ENCODE assay signal across 13 mouse cellular contexts in genomic region chr12:84181999-84182398, GRCm38 (mm10). TPM values are rescaled to one million over a fixed set of nuclear protein-coding genes. Genes with fewer than 3 reads are reported as not detected.
DNase-seq lines count a peak whose midpoint lies in the region; ATAC-seq and TF ChIP-seq lines count a peak whose summit lies in the region.
"Had no signal": no experiment of that assay in that cellular context is flagged by ENCODE, and none has a peak within 500 bp of the region (broad histone marks: within the 10 kb centered on the region; RNA-seq: fewer than 3 reads in every experiment).

No protein-coding gene starts in this region.

- no peaks in the 10 kb centered on the region for H3K27me3 ChIP-seq in forebrain, embryonic 10.5 days (ENCODE audit: poor library complexity, severe bottlenecking)
- H3K27me3 ChIP-seq in forebrain, postnatal 0 days (ENCODE audit: insufficient read depth, low read length), result no peaks in the 10 kb centered on the region
- no peaks in the 10 kb centered on the region for H3K27me3 ChIP-seq in kidney, embryonic 14.5 days (ENCODE audit: control insufficient read depth, insufficient read depth, low read length)
- H3K27me3 ChIP-seq in hindbrain, embryonic 16.5 days (replicated peaks; ENCODE audit: control insufficient read depth, insufficient read depth, low read length), result no peaks in the 10 kb centered on the region
- H3K27me3 ChIP-seq: embryonic facial prominence, embryonic 12.5 days had no signal

- peaks cover 30% of the 10 kb centered on the region for H3K36me3 ChIP-seq in forebrain, embryonic 10.5 days (replicated peaks)
- H3K36me3 ChIP-seq in forebrain, postnatal 0 days (ENCODE audit: insufficient read depth), result no peaks in the 10 kb centered on the region
- no peaks in the 10 kb centered on the region for H3K36me3 ChIP-seq in kidney, embryonic 14.5 days (ENCODE audit: control insufficient read depth, insufficient read depth, low read length)
- H3K36me3 ChIP-seq in hindbrain, embryonic 16.5 days (ENCODE audit: control insufficient read depth, insufficient read depth, low read length), result no peaks in the 10 kb centered on the region

- WGBS in forebrain, embryonic 10.5 days, result 85% methylated on average over 6 of the region's 6 CpGs
- 36% methylated on average over 6 of the region's 6 CpGs for WGBS in forebrain, postnatal 0 days
- 74% methylated on average over 6 of the region's 6 CpGs for WGBS in kidney, embryonic 14.5 days
- 48% methylated on average over 6 of the region's 6 CpGs for WGBS in hindbrain, embryonic 16.5 days

- H3K4me1 ChIP-seq in forebrain, embryonic 10.5 days, result peaks cover 54% of the 10 kb centered on the region
- peaks cover 16% of the 10 kb centered on the region for H3K4me1 ChIP-seq in forebrain, postnatal 0 days (ENCODE audit: insufficient read depth)
- peaks cover 41% of the 10 kb centered on the region for H3K4me1 ChIP-seq in kidney, embryonic 14.5 days (ENCODE audit: control insufficient read depth, insufficient read depth, low read length)
- peaks cover 28% of the 10 kb centered on the region for H3K4me1 ChIP-seq in hindbrain, embryonic 16.5 days (ENCODE audit: control insufficient read depth, insufficient read depth, low read depth, low read length)

- no peak for ATAC-seq in forebrain, postnatal 0 days
- no peak for ATAC-seq in kidney, embryonic 14.5 days (ENCODE audit: low FRiP score, low TSS enrichment)
- ATAC-seq in hindbrain, embryonic 16.5 days, result 0 out of 2 replicates have a peak, but pooled peaks have one; percentile 7
- ATAC-seq in megakaryocyte-erythroid progenitor cell, adult 5-6 weeks (replicated peaks; ENCODE audit: low FRiP score, low TSS enrichment, poor library complexity, severe bottlenecking), result no peak

- TF ChIP-seq CTCF in forebrain, postnatal 0 days (IDR thresholded peaks at IDR 0.05; ENCODE audit: low read depth), result no peak
- no peak for TF ChIP-seq CTCF in brain, embryonic 14.5 days (IDR thresholded peaks at IDR 0.05; ENCODE audit: borderline replicate concordance, extremely low read depth, insufficient read depth, insufficient read length)

- no peak overlapping the region for H3K4me2 ChIP-seq in forebrain, postnatal 0 days (ENCODE audit: low read depth)
- H3K4me2 ChIP-seq in kidney, embryonic 14.5 days (replicated peaks; ENCODE audit: low read depth, low read length), result no peak overlapping the region
- H3K4me2 ChIP-seq in hindbrain, embryonic 16.5 days (ENCODE audit: low read length), result no peak overlapping the region
- H3K4me2 ChIP-seq: embryonic facial prominence, embryonic 12.5 days had no signal

- H3K9me3 ChIP-seq in forebrain, embryonic 10.5 days, result peaks cover 6% of the 10 kb centered on the region; the same call in 1 of the 2 replicates
- H3K9me3 ChIP-seq in forebrain, postnatal 0 days (ENCODE audit: low read length), result no peaks in the 10 kb centered on the region
- 0 out of 2 replicates have a peak, but pooled peaks cover 4% of the 10 kb centered on the region for H3K9me3 ChIP-seq in kidney, embryonic 14.5 days (ENCODE audit: control insufficient read depth, low read length)
- no peaks in the 10 kb centered on the region for H3K9me3 ChIP-seq in hindbrain, embryonic 16.5 days (ENCODE audit: control insufficient read depth, low read length)
- H3K9me3 ChIP-seq: embryonic facial prominence, embryonic 12.5 days had no signal

- no peak overlapping the region for H3K9ac ChIP-seq in forebrain, postnatal 0 days
- H3K9ac ChIP-seq in kidney, embryonic 14.5 days (ENCODE audit: low read depth, low read length), result no peak overlapping the region
- H3K9ac ChIP-seq in hindbrain, embryonic 16.5 days (ENCODE audit: low read depth, low read length), result no peak overlapping the region
- H3K9ac ChIP-seq: embryonic facial prominence, embryonic 12.5 days had no signal

- DNase-seq in forebrain, embryonic 10.5 days (ENCODE audit: extremely low spot score, low spot score), result no peak
- no peak for DNase-seq in forebrain, postnatal 0 days
- DNase-seq in kidney, postnatal 36 days, result peak; percentile 60 to 71
- DNase-seq in brain, embryonic 14.5 days (ENCODE audit: low read depth), result peak; percentile 50
- DNase-seq in T-cell, adult 2 months (ENCODE audit: low spot score), result no peak
- DNase-seq: adrenal gland, postnatal 10 days; cerebellum, adult 8-10 months; gastrocnemius, postnatal 25 days; retina, postnatal 1 day had no signal

- TF ChIP-seq POLR2A in brain, embryonic 14.5 days (IDR thresholded peaks at IDR 0.05; ENCODE audit: borderline replicate concordance, extremely low read depth, insufficient read depth, insufficient read length, poor library complexity, severe bottlenecking), result no peak

- no peak overlapping the region for H3K4me3 ChIP-seq in forebrain, embryonic 10.5 days
- H3K4me3 ChIP-seq in forebrain, postnatal 0 days (ENCODE audit: low read depth, low read length), result no peak overlapping the region
- no peak overlapping the region for H3K4me3 ChIP-seq in kidney, embryonic 14.5 days (ENCODE audit: low read length)
- no peak overlapping the region for H3K4me3 ChIP-seq in hindbrain, embryonic 16.5 days (ENCODE audit: low read length)
- H3K4me3 ChIP-seq: embryonic facial prominence, embryonic 12.5 days had no signal

- peak overlapping the region; percentile 45; the same call in 1 of the 2 replicates for H3K27ac ChIP-seq in forebrain, embryonic 10.5 days
- no peak overlapping the region for H3K27ac ChIP-seq in forebrain, postnatal 0 days (ENCODE audit: low read depth, low read length)
- no peak overlapping the region for H3K27ac ChIP-seq in kidney, embryonic 14.5 days (ENCODE audit: low read depth, low read length)
- H3K27ac ChIP-seq in hindbrain, embryonic 16.5 days (ENCODE audit: low read depth, low read length), result no peak overlapping the region

RNA-seq across cellular contexts. Expression of gene Pnma1, which starts 33.7 kb away (rescaled TPM):
- 1.3 and 1.8 TPM in 2 replicates for polyA plus RNA-seq in forebrain, embryonic 10.5 days (2016; fragmentation: Nextera tagmentation; extraction: Ambion mirVana)
- total RNA-seq in forebrain, postnatal 0 days (2014; rRNA removed), result 13.9 and 14.2 TPM in 2 replicates
- polyA plus RNA-seq in forebrain, postnatal 0 days (2015; fragmentation: Nextera tagmentation; extraction: Ambion mirVana), result 9.3 and 12.0 TPM in 2 replicates
- polyA plus RNA-seq in kidney, embryonic 14.5 days (2014; fragmentation: Nextera tagmentation; extraction: Ambion mirVana), result 0.24 and 0.51 TPM in 2 replicates
- 3.2 TPM in 2 replicates for polyA plus RNA-seq in brain, embryonic 14.5 days (2012; rRNA removed)
- 4.7 and 4.8 TPM in 2 replicates for polyA plus RNA-seq in hindbrain, embryonic 16.5 days (2015; fragmentation: Nextera tagmentation; extraction: Ambion mirVana)
- total RNA-seq in megakaryocyte-erythroid progenitor cell, adult 5-6 weeks (2014; fragmentation: Nextera tagmentation), result not detected in 2 replicates
- 1.2 TPM in 1 of 2 replicates, not detected in the other for total RNA-seq in megakaryocyte-erythroid progenitor cell, adult 5-6 weeks (2017)

RNA-seq across cellular contexts. Expression of gene Elmsan1, which starts 36.7 kb away (rescaled TPM):
- polyA plus RNA-seq in forebrain, embryonic 10.5 days (2016; fragmentation: Nextera tagmentation; extraction: Ambion mirVana), result 7.0 and 8.7 TPM in 2 replicates
- 7.0 and 7.9 TPM in 2 replicates for total RNA-seq in forebrain, postnatal 0 days (2014; rRNA removed)
- 2.2 and 2.5 TPM in 2 replicates for polyA plus RNA-seq in forebrain, postnatal 0 days (2015; fragmentation: Nextera tagmentation; extraction: Ambion mirVana)
- polyA plus RNA-seq in kidney, embryonic 14.5 days (2014; fragmentation: Nextera tagmentation; extraction: Ambion mirVana), result 5.8 and 9.3 TPM in 2 replicates
- 6.8 and 7.9 TPM in 2 replicates for polyA plus RNA-seq in brain, embryonic 14.5 days (2012; rRNA removed)
- 3.1 and 4.3 TPM in 2 replicates for polyA plus RNA-seq in hindbrain, embryonic 16.5 days (2015; fragmentation: Nextera tagmentation; extraction: Ambion mirVana)
- 29.6 and 42.1 TPM in 2 replicates for total RNA-seq in megakaryocyte-erythroid progenitor cell, adult 5-6 weeks (2014; fragmentation: Nextera tagmentation)
- total RNA-seq in megakaryocyte-erythroid progenitor cell, adult 5-6 weeks (2017), result 12.9 and 13.2 TPM in 2 replicates

Comparison
In these comparisons a context has a peak if more than half of its experiments do, and no peak if none do; other contexts are left out.
1. DNase-seq: peak in kidney, postnatal 36 days (2 of 2) and brain, embryonic 14.5 days (single experiment); none in forebrain, embryonic 10.5 days (single experiment), forebrain, postnatal 0 days (single experiment) and T-cell, adult 2 months (single experiment).